Mouse (Mus musculus) liver (tissue): ENCODE results near the gene Olfr411.

Experiments used
- DNase-seq: peaks from one replicate; pipeline ENCODE4 v3.0.0-alpha.2; 2020; ENCODE audit warnings: mixed read lengths

Olfr411 gene

GRCm38 (mm10) chr11:74352550-74352949 lies at the start of gene Olfr411:
Gene Olfr411, minus strand, starts transcription at chr11:74352650.
- DNase-seq: no peak

DNA sequence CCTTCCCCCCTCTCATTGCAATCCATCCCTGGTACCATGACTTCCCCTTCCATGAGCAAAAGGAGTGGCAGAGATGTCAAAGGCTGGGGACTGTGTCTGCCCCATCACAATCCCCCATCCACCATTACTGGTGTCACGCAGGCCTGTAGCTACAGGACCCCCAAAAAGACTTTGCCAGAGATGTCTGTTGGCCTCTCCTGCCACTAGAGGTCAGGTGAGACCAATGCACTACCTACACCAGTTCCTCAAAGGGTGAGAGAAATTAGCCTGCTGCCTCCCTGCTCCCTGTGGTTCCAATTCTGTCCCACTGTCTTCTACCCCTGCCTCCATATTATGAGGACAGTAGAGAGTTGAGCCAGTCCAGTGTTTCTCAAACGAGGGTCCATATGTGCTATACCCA lies 49.7 kb upstream of the Olfr411 start:
- no peak for DNase-seq

GRCm38 (mm10) chr11:74395583-74395982 lies 43.1 kb upstream of the Olfr411 start:
- DNase-seq: no peak

GRCm38 (mm10) chr11:74393489-74393888 lies 41.0 kb upstream of the Olfr411 start:
- peak; percentile 56 for DNase-seq

- DNase-seq: no peak
Observed at GRCm38 (mm10) chr11:74392903-74393302, 40.5 kb upstream of the Olfr411 start.

- DNase-seq: no peak
Observed at GRCm38 (mm10) chr11:74391899-74392298, 39.4 kb upstream of the Olfr411 start.

DNA sequence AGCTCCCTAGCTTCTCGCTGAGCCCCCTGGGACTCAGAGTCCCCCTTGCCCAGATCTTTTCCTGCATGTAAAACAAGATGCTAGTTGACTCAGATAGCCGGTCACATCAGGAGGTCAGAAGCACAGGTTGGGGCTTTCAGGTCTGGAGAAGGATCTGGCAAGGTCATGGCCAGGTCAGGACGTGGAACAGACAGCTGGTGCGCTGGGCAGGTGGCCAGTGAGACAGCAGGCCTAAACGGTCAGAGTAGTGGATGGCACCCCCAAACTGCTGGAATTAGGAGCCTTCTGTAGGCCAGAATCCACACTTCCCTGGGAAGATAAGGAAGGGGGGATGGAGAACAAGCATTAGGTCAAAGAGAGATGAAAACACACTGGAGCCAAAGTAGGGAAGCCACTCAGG lies 34.8 kb upstream of the Olfr411 start:
- DNase-seq: no peak

GRCm38 (mm10) chr11:74385674-74386073 lies 33.2 kb upstream of the Olfr411 start:
- DNase-seq: no peak

DNA sequence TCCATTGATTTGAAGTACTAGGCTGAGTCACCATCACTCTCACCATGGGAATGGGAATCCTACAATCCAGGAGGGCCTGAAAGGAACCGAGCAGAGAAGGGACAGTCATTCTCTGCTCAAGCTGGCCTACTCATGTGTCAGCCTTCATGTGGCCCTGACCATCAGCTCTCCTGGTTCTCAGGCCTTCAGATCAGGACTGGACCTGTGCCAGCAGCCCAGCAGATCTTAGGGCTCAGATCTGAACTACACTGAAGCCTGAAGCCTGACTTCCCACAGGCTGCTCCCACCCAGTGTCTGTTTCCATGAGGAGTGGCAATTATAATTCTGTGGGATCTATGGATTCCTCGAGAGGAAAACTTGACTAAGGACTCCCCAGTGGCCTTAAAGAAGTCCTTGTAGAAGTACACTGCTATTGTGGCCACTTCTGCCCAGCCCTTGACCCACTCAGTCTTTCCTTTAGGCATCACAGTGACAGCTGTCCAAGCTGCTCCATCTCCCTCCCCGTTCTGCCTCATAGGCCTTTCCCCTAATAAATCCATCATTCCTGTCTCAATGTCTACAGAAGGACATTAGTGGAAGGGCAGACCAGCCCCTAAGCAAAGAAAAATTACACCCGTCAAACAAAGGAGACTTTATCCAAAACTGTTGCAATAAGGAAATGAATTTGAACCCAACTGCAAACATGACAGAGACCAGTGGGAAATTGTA lies 26.9 kb upstream of the Olfr411 start:
- DNase-seq: no peak

DNA sequence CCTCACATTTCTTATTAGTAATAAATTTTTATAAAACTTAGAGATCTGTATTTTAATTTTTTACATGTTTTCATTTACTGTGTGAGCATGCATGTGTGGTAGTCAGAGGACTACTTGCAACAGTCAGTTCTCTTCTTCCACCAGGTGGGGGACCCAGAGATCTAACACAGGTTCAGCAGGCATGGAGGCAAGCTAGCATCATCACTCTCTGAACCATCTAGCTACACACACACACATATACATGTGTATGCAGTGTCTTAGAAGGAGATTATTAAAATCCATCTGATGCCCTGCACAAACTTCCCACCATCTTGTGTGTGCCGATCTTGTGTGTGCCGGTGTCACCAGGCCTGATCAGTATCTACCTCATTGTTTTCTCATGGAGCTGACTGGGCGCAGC lies 24.4 kb upstream of the Olfr411 start:
- DNase-seq: peak; percentile 33

- peak; percentile 64 for DNase-seq
Observed at GRCm38 (mm10) chr11:74371393-74372100, 19.1 kb upstream of the Olfr411 start.

DNA sequence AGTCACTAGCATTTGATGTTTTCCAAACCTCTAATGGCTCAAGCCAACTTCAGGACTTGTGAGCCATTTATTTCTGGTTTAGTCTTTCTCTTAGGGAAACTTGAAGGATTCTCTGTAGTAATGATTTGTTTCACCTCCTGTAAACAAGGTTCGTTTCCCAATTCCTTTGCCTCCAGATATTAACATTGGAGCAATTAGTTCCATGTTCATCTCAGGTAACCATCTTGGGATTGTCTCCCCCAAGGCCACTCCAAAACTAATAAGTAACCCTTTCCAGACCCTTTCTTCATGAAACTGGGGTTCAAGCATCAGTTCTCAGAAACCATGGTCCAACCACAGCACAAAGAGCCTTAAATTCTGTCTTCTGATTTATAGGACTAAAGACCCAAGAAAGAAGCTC lies 9.3 kb upstream of the Olfr411 start, which contains the start of gene Olfr412:
Gene Olfr412, plus strand, starts transcription at position 301 of the 400 bp plus-strand sequence.
- no peak for DNase-seq

DNA sequence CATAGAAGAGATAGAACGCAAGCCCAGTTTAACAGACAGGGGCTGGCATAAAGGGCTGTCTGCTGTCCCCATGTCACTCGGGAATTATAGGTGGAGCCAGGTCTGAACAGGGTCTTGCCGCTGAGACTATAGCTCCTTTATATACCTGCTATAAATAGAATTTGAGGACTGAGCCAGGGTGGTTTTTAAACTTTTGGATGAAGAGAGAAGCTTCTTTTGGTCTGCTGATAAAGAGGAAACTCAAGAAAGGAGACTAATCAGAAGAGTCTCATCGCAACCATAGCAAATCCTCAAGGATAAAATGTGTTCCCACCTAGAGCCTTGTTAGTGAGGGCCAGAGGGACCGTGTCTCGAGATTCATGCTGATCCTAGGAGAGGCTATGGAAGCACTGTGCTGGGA lies 14.5 kb downstream of the Olfr411 start, which contains the start of gene Olfr410:
Gene Olfr410, minus strand, starts transcription at position 101 of the 400 bp plus-strand sequence.
- no peak for DNase-seq

- DNase-seq: no peak
Observed at GRCm38 (mm10) chr11:74328781-74329180, 23.7 kb downstream of the Olfr411 start.

GRCm38 (mm10) chr11:74326044-74326443 lies 26.4 kb downstream of the Olfr411 start:
- no peak for DNase-seq
